Mouse (Mus musculus) hindbrain, postnatal 0 days (tissue): ENCODE data around the gene Sez6. TPM values are rescaled to one million over a fixed set of nuclear protein-coding genes. Genes with fewer than 3 reads are reported as not detected.

Source experiments
- ATAC-seq: fragments of 200-750 bp; cut with Nextera tagmentation; 2 replicates; pipeline ENCODE4 v1.8.0; 2017; ENCODE audit warnings: mild to moderate bottlenecking, moderate TSS enrichment, moderate library complexity
- DNase-seq: peaks from one replicate; pipeline ENCODE4 v3.0.0-alpha.2; 2015; ENCODE audit warnings: low spot score
- H3K27ac ChIP-seq: fragments of 300-500 bp; sonication (generic); 2 replicates; pipeline ENCODE4 v1.5.1; 2014; ENCODE audit warnings: mild to moderate bottlenecking
- H3K27me3 ChIP-seq: fragments of 300-500 bp; sonication (generic); 2 replicates; pipeline ENCODE4 v1.6.1; 2014; ENCODE audit warnings: low read length, mixed read lengths; ENCODE audit not compliant: insufficient read depth
- H3K36me3 ChIP-seq: fragments of 300-500 bp; sonication (generic); 2 replicates; pipeline ENCODE4 v1.6.1; 2014; ENCODE audit warnings: low read length, mixed read lengths; ENCODE audit not compliant: insufficient read depth
- H3K4me1 ChIP-seq: fragments of 300-500 bp; sonication (generic); 2 replicates; pipeline ENCODE4 v1.6.1; 2014; ENCODE audit warnings: antibody characterized with exemption, low read length, mixed read lengths; ENCODE audit not compliant: insufficient read depth
- H3K4me2 ChIP-seq: fragments of 300-500 bp; sonication (generic); 2 replicates; pipeline ENCODE4 v1.6.1; 2014; ENCODE audit warnings: low read depth, mild to moderate bottlenecking, low read length, moderate library complexity, mixed read lengths
- H3K4me3 ChIP-seq: fragments of 300-500 bp; sonication (generic); 2 replicates; pipeline ENCODE4 v1.5.1; 2014; ENCODE audit warnings: low read length
- H3K9ac ChIP-seq: fragments of 300-500 bp; sonication (generic); replicated peaks from 2 replicates; pipeline ENCODE4 v1.6.1; 2014; ENCODE audit warnings: mild to moderate bottlenecking, low read length, moderate library complexity, mixed read lengths
- H3K9me3 ChIP-seq: fragments of 300-500 bp; sonication (generic); 2 replicates; pipeline ENCODE4 v1.6.1; 2016; ENCODE audit warnings: low read length, mixed read lengths
- CTCF ChIP-seq: IDR thresholded peaks from 2 replicates; pipeline ENCODE4 v1.5.1; 2016; ENCODE audit warnings: antibody characterized with exemption, control low read depth, low read depth
- WGBS: fragments of 180-500 bp; shearing (Covaris S2); extraction: QIAGEN DNeasy Blood & Tissue Kit; methylation state at CpG from one replicate; pipeline ENCODE4 v1.1.7; 2014; 5-methylcytosine and 5-hydroxymethylcytosine counted together
- polyA plus RNA-seq: library from polyadenylated mRNA; unstranded; fragments of >200 nt; fragmentation: Nextera tagmentation; extraction: Ambion mirVana; gene quantifications from 2 replicates; pipeline ENCODE4 v1.2.1, GENCODE M21; 2015
- total RNA-seq: library from RNA; depleted of rRNA; stranded (reverse); fragments of >200 nt; gene quantifications from 2 replicates; pipeline ENCODE4 v1.2.3, GENCODE M21; 2014

The Sez6 gene
- total and polyA plus RNA-seq, 2 experiments from 2014 or later = 127 to 177 TPM

DNA sequence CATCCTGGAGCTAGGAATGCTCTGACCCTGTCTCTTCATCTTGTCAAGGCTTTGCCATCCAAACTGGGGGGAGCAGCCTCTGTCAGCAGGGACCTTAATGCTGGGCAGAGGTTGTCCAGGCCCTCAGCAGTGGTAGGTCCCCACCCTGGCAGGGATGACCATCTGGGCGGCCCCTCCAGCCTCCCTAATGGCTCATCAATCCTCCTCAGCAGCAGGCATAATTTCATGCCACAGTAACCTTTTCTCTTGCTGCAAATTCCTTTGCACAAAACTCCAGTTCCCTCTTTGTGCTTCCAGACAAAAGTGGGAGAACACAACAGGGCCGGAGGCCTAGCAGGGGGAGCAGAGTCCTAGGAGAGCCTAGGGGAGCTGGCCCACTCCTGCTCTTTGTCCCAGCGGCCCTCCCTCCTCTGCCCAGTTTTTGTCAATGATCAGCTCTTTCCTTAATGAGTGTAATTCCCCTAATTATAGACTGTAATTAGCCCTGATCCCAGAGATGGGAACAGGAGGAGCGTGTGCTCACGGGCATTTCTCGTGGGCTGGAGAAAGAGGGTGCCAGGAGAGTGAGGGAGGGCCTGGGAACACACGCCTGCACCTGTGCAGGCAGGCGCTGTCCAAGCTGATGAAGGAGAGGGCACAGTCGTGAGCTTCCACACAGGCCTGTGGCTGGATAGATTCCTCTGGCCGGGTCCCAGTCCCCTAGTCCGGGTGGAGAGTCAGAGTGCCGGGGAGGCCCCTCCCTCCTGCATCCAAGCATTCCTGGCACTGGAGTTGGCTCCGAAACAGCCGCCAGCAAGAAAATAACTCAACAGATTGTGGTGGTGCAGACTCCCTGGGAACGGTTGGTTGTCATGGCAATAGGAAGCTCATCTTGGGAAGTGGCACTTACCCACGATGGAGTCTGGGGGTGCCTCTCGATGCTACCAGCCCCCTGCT is 34.8 kb downstream of the Sez6 start:
- peak; percentile 76 for ATAC-seq
- no peak for TF ChIP-seq CTCF
- Histone ChIP-seq H3K27me3 (no peaks in the 10 kb centered on the region), H3K4me1 (peaks cover 21% of the 10 kb centered on the region), H3K9me3 (no peaks in the 10 kb centered on the region), H3K36me3 (no peaks in the 10 kb centered on the region; the same call in 1 of the 2 replicates), H3K4me2 (no peak overlapping the region), H3K9ac (no peak overlapping the region; the same call in 1 of the 2 replicates), H3K4me3 (no peak overlapping the region), H3K27ac (peak overlapping the region; percentile 72)
- 8% methylated on average over 17 of the region's 17 CpGs for WGBS
- DNase-seq = peak; percentile 90

DNA sequence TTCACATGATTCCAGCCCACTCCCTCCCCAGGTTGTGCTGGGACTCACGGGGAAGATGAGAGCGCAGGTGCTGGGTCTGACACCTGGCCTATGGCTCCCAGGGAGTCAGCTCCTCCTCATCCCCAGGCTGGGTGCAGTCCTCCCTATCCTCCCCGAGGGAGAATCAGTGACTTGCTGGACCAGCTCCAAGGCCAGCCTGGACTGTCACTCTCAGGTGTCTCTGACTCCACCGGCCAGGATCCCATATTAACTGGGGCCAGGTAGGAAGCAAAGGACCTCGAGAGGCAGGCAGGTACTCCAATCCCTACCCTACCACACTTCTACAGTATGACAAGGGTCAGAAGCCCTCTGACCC is 35.4 kb downstream of the Sez6 start:
- no peak for TF ChIP-seq CTCF
- H3K4me1 ChIP-seq = peaks cover 19% of the 10 kb centered on the region
- H3K4me3 ChIP-seq = no peak overlapping the region
- ATAC-seq = peak; percentile 3; the same call in 1 of the 2 replicates
- no peaks in the 10 kb centered on the region; the same call in 1 of the 2 replicates for H3K36me3 ChIP-seq
- WGBS = 33% methylated on average over 5 of the region's 5 CpGs
- peak overlapping the region; percentile 72 for H3K27ac ChIP-seq
- no peak overlapping the region for H3K9ac ChIP-seq
- no peaks in the 10 kb centered on the region for H3K9me3 ChIP-seq
- DNase-seq = no peak
- H3K4me2 ChIP-seq = no peak overlapping the region
- H3K27me3 ChIP-seq = no peaks in the 10 kb centered on the region

- ATAC-seq = peak; percentile 37; the same call in 1 of the 2 replicates
- Histone ChIP-seq H3K4me1 (peaks cover 19% of the 10 kb centered on the region), H3K27me3 (no peaks in the 10 kb centered on the region), H3K27ac (no peak overlapping the region), H3K9ac (no peak overlapping the region), H3K9me3 (no peaks in the 10 kb centered on the region), H3K36me3 (no peaks in the 10 kb centered on the region; the same call in 1 of the 2 replicates), H3K4me3 (no peak overlapping the region), H3K4me2 (no peak overlapping the region)
- TF ChIP-seq CTCF = peak; percentile 80
- peak; percentile 92 for DNase-seq
- WGBS = 0% methylated on average over 4 of the region's 4 CpGs
Observed at GRCm38 (mm10) chr11:77967114-77967513, 36.5 kb downstream of the Sez6 start.

DNA sequence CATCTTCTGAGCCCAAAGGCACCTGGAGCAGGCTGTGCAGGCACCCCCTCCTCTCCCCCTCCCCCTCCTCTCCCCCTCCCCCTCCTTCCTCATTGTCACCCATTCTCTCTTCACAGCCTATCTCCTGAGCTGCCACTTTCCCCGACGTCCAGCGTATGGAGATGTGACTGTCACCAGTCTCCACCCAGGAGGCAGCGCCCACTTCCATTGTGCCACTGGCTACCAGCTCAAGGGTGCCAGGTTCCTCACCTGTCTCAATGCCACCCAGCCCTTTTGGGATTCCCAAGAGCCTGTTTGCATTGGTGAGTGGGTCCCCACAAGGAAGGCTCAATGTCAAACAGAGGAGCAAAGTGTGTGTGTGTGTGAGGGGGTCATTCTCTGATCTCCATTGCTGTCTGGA is 38.2 kb downstream of the Sez6 start:
- TF ChIP-seq CTCF = no peak

DNA sequence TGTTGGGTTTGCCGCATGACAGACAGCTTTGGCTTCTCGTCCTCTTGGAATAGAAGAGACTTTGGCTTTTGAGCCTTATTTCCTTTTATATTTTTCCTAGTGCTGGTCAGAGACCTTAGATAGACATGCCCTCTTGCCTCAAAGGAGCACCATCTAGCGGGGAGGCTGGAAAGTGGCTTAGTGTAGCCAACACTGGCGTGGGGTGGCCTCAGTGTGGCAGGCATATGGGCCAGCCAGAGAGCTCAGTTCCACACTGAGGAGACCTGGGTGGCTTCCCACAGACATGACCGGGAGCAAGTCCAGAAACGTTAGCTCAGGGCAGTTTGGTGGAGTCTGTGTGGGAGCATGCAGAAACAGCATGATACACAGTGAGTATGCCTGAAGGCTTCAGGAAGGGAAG is 40.1 kb downstream of the Sez6 start:
- ATAC-seq (no peak), DNase-seq (no peak)
- no peaks in the 10 kb centered on the region for H3K9me3 ChIP-seq
- no peak for TF ChIP-seq CTCF
- H3K27me3 ChIP-seq = no peaks in the 10 kb centered on the region
- peaks cover 7% of the 10 kb centered on the region; the same call in 1 of the 2 replicates for H3K4me1 ChIP-seq
- H3K27ac ChIP-seq = no peak overlapping the region
- no peak overlapping the region for H3K9ac ChIP-seq
- H3K4me2 ChIP-seq = no peak overlapping the region
- no peak overlapping the region for H3K4me3 ChIP-seq
- H3K36me3 ChIP-seq = no peaks in the 10 kb centered on the region; the same call in 1 of the 2 replicates
- whole genome bisulfite sequencing = 82% methylated on average over 6 of the region's 6 CpGs

More for the DNA sequence above, 38.2 kb downstream of the Sez6 start:
- 70% methylated on average over 4 of the region's 4 CpGs for WGBS
- H3K4me2 ChIP-seq = no peak overlapping the region
- H3K27ac ChIP-seq = no peak overlapping the region
- peaks cover 19% of the 10 kb centered on the region for H3K4me1 ChIP-seq
- H3K36me3 ChIP-seq = no peaks in the 10 kb centered on the region; the same call in 1 of the 2 replicates
- no peak overlapping the region for H3K4me3 ChIP-seq
- DNase-seq (no peak), ATAC-seq (no peak)
- no peaks in the 10 kb centered on the region for H3K27me3 ChIP-seq
- H3K9me3 ChIP-seq = no peaks in the 10 kb centered on the region
- no peak overlapping the region for H3K9ac ChIP-seq

DNA sequence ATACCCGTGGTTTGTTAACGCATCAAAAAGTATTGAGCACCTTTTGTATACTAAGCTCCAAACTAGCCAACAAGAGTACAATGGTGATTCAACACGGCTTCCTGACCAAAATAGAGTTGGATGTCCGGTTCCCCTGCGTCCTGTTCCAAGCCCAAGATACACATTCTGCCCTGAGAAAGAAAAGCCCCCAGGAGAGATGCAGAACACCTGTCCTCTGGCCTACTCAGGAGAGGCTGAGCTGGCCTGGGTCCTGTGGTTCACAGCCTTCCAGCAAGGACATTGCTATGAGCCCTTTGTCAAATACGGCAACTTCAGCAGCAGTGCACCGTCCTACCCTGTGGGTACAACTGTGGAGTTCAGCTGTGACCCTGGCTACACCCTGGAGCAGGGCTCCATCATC is 42.9 kb downstream of the Sez6 start:
- Histone ChIP-seq H3K27ac (no peak overlapping the region), H3K36me3 (peaks cover 11% of the 10 kb centered on the region; the same call in 1 of the 2 replicates), H3K9me3 (no peaks in the 10 kb centered on the region), H3K4me2 (no peak overlapping the region), H3K9ac (no peak overlapping the region), H3K4me3 (no peak overlapping the region), H3K4me1 (no peaks in the 10 kb centered on the region), H3K27me3 (no peaks in the 10 kb centered on the region)
- TF ChIP-seq CTCF = no peak
- 90% methylated on average over 7 of the region's 7 CpGs for WGBS
- DNase-seq (no peak), ATAC-seq (no peak)

GRCm38 (mm10) chr11:77974325-77974724 is 43.7 kb downstream of the Sez6 start:
- Histone ChIP-seq H3K27ac (no peak overlapping the region), H3K4me3 (no peak overlapping the region), H3K36me3 (peaks cover 11% of the 10 kb centered on the region; the same call in 1 of the 2 replicates), H3K9ac (0 out of 2 replicates have a peak overlapping the region, but pooled peaks have one; percentile 0), H3K9me3 (no peaks in the 10 kb centered on the region), H3K27me3 (no peaks in the 10 kb centered on the region), H3K4me1 (no peaks in the 10 kb centered on the region), H3K4me2 (no peak overlapping the region)
- DNase-seq = no peak
- TF ChIP-seq CTCF = no peak
- ATAC-seq = no peak
- 52% methylated on average over 15 of the region's 15 CpGs for WGBS
